Mouse (Mus musculus) Patski (cell line): ENCODE results near the gene Cct5. TPM values are rescaled to one million over a fixed set of nuclear protein-coding genes. Genes with fewer than 3 reads are reported as not detected.
A peak's percentile ranks its signal among the peaks of the same experiment; 100 is the strongest.

Experiments
- ATAC-seq: fragments of 100-300 bp; one replicate; pipeline ENCODE4 v1.8.0; 2021
- CTCF ChIA-PET: fragments of 350-600 bp; sonication (Branson Sonifier 250); formaldehyde crosslinking; loops from one replicate; lab custom pipeline; 2022; ENCODE audit warnings: inconsistent platforms; lab: Charles Lee
- POLR2A ChIA-PET: fragments of 350-600 bp; sonication (Branson Sonifier 250); formaldehyde crosslinking; loops from one replicate; lab custom pipeline; 2022; ENCODE audit warnings: antibody characterized with exemption, inconsistent platforms; lab: Charles Lee
- DNase-seq: peaks from one replicate; pipeline ENCODE4 v3.0.0-alpha.2; 2011; ENCODE audit warnings: low read depth, low spot score
- H3K27me3 ChIP-seq: fragments of 371-371 bp; one replicate; pipeline ENCODE4 v1.5.1; 2021
- CTCF ChIP-seq: fragments of 100-300 bp; IDR thresholded peaks from one replicate; pipeline ENCODE4 v1.5.1; 2021
- in situ Hi-C: fragments of 300-500 bp; cut with MboI; formaldehyde crosslinking; loops from 3 replicates; pipeline ENCODE4 v1.11.1; 2018; ENCODE audit warnings: low pct_unique_long_range_greater_than_20kb, mixed read lengths
- polyA plus RNA-seq: library from polyadenylated mRNA; unstranded; gene quantifications from one replicate; pipeline ENCODE4 v1.2.3, GENCODE M21; 2021

Gene Cct5
- polyA plus RNA-seq, 1 experiment from 2014 or later: 407 TPM

DNA sequence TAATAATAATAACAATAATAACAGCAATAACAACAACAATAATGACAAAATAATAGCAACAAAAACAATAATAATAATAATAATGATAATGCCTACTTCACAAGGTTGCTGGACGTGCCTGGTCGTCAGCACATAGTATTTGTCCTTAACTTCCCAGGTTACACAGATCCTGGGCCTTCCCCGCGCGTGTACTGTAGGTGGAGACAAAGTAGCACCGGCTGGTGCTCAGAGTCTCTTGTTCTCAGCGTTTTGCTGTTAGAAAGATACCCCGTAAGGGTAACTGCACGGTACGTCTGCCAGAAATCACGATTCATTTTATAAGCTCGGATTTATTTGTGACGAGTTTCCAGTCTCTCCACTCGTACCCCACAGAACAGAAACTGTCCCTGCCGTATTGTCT lies 822 bp upstream of the Cct5 start:
- no peaks in the 10 kb centered on the region for H3K27me3 ChIP-seq
- CTCF ChIA-PET: interaction anchor here (1.3 kb wide), 1 partner anchor 16 kb away, joined by 3 read pairs; no protein-coding TSS in a partner anchor
- in situ Hi-C loops: loop anchor here (25.0 kb wide), 2 partner anchors 635 to 1135 kb away; partner anchors contain the start of gene Sema5a
- POLR2A ChIA-PET: interaction anchor here (1.0 to 1.9 kb wide), 2 partner anchors 11 to 72 kb away, joined by 3 to 6 read pairs; partner anchors contain the start of gene March6
- ATAC-seq (no peak), DNase-seq (no peak)
- no peak for TF ChIP-seq CTCF

DNA sequence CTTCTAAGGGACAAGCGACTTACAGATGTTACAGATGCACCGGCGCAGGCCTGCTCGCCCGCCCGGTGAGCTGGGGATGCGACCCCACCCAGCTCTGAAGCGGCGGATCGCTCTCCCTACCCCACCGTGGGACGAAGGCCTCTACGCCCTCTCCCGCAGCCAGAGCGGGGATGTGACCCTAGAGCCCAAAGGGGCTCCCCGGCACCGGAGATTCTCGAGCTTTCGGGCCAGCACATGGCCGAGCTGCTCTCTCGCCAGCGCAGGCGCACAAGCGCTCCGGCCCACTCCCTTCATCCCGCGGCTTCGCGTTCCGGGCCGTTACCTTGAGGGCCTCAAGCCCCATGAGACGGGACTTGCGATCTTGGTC lies 342 bp downstream of the Cct5 start:
- H3K27me3 ChIP-seq: no peaks in the 10 kb centered on the region
- ChIA-PET CTCF (no interaction called here), POLR2A (interaction anchor here (1.1 to 1.9 kb wide), 2 partner anchors 8 to 10 kb away, joined by 4 to 6 read pairs; no protein-coding TSS in a partner anchor)
- no peak for DNase-seq
- ATAC-seq: peak; percentile 79
- no peak for TF ChIP-seq CTCF
- in situ Hi-C loops: loop anchor here (25.0 kb wide), 2 partner anchors 636 to 1136 kb away; partner anchors contain the start of gene Sema5a

DNA sequence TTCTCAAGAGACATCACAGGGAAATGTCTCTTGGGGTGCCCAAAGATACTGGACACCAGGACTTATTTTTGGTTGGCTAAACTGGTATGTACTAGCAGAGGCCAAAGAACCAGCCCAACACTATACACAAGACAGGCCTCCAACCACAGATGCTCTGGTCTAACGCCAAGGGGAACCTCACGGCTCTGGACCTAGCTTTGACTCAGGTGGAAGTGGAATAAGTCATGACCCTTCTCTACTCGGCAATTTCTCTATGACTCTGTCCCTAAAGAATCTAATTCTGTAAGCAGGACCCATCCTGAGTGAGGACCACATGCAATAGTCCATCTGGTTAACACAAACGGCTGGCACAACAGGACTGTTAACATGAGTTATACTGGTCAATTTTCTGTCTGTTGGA lies 1.8 kb downstream of the Cct5 start:
- no peaks in the 10 kb centered on the region for H3K27me3 ChIP-seq
- TF ChIP-seq CTCF: no peak
- no peak for ATAC-seq
- ChIA-PET CTCF (no interaction called here), POLR2A (no interaction called here)
- no peak for DNase-seq
- in situ Hi-C loops: loop anchor here (10.0 to 25.0 kb wide), 3 partner anchors 295 to 1137 kb away; partner anchors contain the start of gene Sema5a

DNA sequence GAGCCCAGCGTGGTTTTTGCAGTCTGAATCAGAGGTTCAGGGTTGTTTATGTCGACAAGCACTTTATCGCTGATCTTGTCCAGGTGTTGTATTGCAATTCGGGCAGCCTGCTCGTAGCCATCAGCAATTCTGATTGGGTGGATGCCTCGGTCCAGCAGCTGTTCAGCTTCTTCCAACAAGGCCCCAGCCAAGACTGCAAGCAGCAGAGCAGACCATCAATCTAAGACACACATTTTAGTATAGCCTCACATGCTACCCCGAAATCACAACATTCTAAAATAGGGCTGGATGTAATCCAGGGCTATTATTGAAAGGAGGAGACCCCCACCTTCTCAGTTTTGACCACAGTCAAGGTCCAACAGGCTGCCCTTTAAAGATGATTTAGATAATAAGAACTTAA lies 6.0 kb downstream of the Cct5 start:
- ATAC-seq (no peak), DNase-seq (no peak)
- no peaks in the 10 kb centered on the region for H3K27me3 ChIP-seq
- CTCF ChIA-PET: no interaction called here
- in situ Hi-C loops: loop anchor here (10.0 kb wide), 1 partner anchor 291 kb away; no protein-coding TSS in a partner anchor
- TF ChIP-seq CTCF: no peak
- POLR2A ChIA-PET: no interaction called here

DNA sequence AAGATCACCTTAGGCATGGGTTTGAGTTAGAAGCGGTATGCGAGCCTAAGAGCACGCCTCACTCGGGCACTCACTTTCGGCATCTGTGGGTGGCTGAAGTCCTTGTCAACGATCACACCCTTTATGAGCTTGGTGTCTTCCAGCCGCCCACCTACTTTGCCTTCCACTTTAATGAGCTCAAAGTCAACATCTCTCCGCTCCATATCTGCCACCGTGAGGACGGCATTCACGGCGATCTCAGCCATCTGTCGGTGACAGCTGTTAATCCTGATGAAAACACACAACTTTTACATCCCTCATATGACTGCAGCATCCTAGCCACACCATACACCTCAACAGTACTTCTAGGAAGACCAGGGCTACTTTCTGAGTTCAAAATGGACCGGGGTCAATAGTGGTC lies 7.3 kb downstream of the Cct5 start:
- H3K27me3 ChIP-seq: no peaks in the 10 kb centered on the region
- ATAC-seq (no peak), DNase-seq (no peak)
- ChIA-PET CTCF (interaction anchor here (2.4 kb wide), 1 partner anchor 9 kb away, joined by 6 read pairs; no protein-coding TSS in a partner anchor), POLR2A (interaction anchor here (1.0 to 1.6 kb wide), 2 partner anchors 7 to 26 kb away, joined by 4 read pairs; partner anchors contain the start of genes Cct5 and Fam173b)
- in situ Hi-C loops: loop anchor here (10.0 kb wide), 1 partner anchor 289 kb away; no protein-coding TSS in a partner anchor
- no peak for TF ChIP-seq CTCF

DNA sequence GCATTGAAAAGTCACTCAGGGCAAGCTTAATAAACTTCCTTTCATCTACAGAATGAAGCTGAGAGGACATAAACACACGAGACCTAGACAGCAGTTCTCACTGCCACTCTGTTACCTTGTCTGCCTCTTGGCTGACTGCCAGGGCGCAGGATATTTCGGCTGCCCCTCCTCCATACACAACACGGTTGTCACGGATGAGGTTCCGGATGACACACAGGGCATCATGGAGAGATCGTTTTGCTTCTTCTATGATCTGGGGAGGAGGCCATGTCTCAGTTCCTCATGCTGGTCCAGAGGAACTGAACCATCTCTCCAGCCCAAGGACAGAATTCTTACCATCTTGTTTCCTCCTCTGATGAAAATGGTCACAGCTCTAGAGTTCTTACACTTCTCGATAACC lies 9.1 kb downstream of the Cct5 start:
- CTCF ChIA-PET: no interaction called here
- no peak for TF ChIP-seq CTCF
- in situ Hi-C loops: loop anchor here (10.0 kb wide), 1 partner anchor 288 kb away; no protein-coding TSS in a partner anchor
- H3K27me3 ChIP-seq: no peaks in the 10 kb centered on the region
- ATAC-seq (no peak), DNase-seq (no peak)
- POLR2A ChIA-PET: no interaction called here

DNA sequence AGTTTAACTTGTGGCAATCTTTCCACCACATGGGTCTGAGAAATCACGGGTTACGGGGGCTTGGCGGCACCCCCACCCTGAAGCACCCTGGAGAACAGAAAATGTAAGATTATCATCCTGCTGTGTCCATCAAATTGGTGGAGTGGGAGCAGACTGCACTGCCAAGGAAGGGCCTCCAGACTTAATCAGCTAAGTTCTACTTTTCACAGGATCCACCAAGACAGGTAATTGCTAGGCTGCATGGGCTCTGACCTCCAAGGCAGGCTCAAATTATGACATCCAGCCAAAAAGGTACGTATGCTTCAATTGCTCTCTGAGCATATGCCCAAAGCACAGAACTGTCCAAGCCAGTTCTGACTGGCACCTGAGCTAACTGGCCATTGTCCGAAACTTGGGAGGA lies 11.4 kb downstream of the Cct5 start:
- DNase-seq (no peak), ATAC-seq (no peak)
- ChIA-PET CTCF (no interaction called here), POLR2A (interaction anchor here (1.7 kb wide), 1 partner anchor 12 kb away, joined by 6 read pairs; the partner anchor contains the start of genes Cct5 and Fam173b)
- in situ Hi-C loops: loop anchor here (10.0 kb wide), 1 partner anchor 285 kb away; no protein-coding TSS in a partner anchor
- TF ChIP-seq CTCF: no peak
- H3K27me3 ChIP-seq: no peaks in the 10 kb centered on the region

DNA sequence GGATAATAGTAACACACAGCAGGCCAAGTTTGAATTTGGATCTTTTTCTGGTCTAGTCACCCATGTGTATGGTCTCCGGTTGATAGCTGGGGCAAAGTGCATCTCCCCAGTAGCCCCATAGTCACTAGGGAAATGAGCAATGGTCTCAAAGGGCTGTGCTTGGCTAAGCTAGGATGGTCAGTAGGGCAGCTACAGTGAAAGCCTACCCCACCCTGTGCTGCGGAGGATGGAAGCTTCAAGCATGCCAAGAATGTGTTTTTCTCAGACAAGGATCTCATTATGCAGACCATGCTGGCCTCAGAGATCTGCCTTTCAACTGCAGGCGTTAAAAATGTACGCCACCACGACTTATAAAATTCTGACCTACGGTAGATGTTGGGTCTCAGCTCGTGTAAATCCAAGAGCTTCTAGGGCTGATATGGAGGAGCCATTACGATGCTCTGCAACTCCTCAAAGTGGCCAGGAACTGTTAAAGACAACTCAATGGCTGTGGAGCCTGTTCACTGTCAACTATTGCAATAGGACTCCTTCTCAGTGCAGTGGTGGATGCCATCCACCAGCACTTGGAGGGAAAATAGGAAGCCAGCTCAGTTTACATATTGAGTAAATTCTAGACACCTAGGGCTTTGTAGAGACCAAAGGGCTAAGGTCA lies 12.5 kb downstream of the Cct5 start:
- ATAC-seq (no peak), DNase-seq (no peak)
- in situ Hi-C loops: loop anchor here (5.0 to 10.0 kb wide), 3 partner anchors 67 to 264 kb away; no protein-coding TSS in a partner anchor
- H3K27me3 ChIP-seq: no peaks in the 10 kb centered on the region
- no peak for TF ChIP-seq CTCF
- ChIA-PET POLR2A (interaction anchor here (1.1 kb wide), 1 partner anchor 12 kb away, joined by 3 read pairs; no protein-coding TSS in a partner anchor), CTCF (no interaction called here)

DNA sequence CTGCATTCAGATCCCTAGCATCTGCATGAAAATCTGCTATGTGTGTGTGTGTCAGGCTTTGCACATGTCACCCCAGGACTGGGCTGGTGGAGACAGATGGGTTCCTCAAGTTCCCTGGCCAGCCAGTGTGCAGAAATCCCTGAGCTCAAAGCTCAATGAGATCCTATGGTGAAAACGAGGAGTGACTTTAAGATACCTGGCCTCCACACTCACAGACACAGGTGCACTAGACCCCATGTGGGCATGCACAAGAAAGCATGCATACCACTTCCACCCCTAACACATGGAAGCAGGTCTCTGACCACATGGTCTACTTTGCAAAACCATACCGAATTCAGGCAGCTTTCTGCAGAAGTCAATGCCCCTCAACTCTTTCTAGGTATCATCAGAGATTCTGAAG lies 13.8 kb downstream of the Cct5 start:
- H3K27me3 ChIP-seq: no peaks in the 10 kb centered on the region
- DNase-seq: no peak
- CTCF ChIA-PET: interaction anchor here (1.1 kb wide), 1 partner anchor 10 kb away, joined by 4 read pairs; no protein-coding TSS in a partner anchor
- ATAC-seq: no peak
- POLR2A ChIA-PET: no interaction called here
- in situ Hi-C loops: loop anchor here (5.0 to 10.0 kb wide), 3 partner anchors 65 to 263 kb away; no protein-coding TSS in a partner anchor
- no peak for TF ChIP-seq CTCF

DNA sequence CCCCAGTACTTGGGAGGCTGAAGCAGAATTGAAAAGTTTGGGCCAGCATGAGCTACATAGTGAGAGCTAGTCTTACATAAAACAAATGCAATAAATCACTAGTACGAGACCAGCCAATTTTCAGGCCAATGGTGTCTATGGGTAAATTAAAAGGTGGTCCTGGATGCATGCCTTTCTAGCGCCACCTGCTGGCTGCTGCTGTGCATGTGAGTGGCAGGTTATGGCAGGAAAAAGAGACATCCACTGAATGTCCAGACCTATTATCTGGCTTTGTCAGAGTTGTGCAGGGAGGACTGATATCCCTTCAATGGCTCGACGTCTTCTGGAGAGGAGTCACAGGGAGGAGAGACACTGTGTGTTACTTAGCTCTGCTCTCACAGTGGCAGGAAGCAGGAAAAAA lies 15.1 kb downstream of the Cct5 start:
- peak; percentile 97 for TF ChIP-seq CTCF
- POLR2A ChIA-PET: no interaction called here
- DNase-seq: peak; percentile 19
- CTCF ChIA-PET: interaction anchor here (0.7 to 1.3 kb wide), 8 partner anchors 9 to 139 kb away, joined by 3 to 4 read pairs (median 3); no protein-coding TSS in a partner anchor
- no peaks in the 10 kb centered on the region for H3K27me3 ChIP-seq
- in situ Hi-C loops: loop anchor here (5.0 to 10.0 kb wide), 3 partner anchors 64 to 262 kb away; no protein-coding TSS in a partner anchor
- ATAC-seq: peak; percentile 72
